Mouse (Mus musculus): ENCODE data around the gene Dhx37. TPM values are rescaled to one million over a fixed set of nuclear protein-coding genes. Genes with fewer than 3 reads are reported as not detected.
"Not testable (repeated sequence)": the region's sequence is repeated elsewhere in the genome, so short reads cannot be mapped to it uniquely, and the experiment has no call there.

The Dhx37 gene
- total RNA-seq, 1 experiment from 2014 or later, result 72.8 TPM

DNA sequence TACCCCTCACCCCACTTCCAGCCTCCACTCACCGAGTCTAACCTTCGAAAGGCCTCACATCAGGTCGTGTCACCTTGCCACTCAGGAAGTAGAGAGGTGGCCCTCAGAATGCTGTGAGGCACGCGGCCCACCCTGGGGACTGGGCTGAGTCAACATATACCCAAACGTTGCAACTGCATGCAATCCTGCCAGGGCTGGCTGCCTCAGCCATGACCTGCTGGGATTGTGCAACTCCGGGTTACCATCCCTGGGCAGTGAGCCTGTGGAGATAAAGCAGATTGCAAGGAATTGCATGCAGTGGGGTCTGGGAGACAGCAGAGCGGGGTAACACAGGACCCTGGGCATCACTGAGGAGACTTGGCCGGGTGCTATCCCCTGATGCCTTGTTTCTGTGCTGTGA is 18.7 kb upstream of the Dhx37 start:
- no peak for ATAC-seq (replicated peaks; ENCODE audit: low read depth, poor library complexity, severe bottlenecking)

DNA sequence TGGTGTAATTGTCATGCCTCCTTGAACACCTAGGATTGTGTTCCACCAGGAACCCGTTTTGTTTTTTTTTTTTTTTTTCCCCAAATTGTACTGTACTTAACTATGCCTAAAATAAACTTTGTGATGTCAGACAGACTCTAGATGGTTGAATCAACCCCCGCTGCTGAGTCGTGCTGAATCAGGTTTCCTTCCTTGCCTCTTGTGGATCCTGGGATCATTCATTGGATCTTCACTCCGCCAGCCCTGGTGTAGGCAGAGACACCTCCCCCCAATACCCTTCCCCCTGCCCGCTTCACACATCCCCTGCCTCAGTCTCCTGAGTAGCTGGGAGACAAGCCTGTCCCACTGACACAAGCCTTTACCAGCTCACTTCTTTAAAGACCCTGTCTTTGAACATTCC is 15.4 kb upstream of the Dhx37 start:
- ATAC-seq (replicated peaks; ENCODE audit: low read depth, poor library complexity, severe bottlenecking), result no peak

DNA sequence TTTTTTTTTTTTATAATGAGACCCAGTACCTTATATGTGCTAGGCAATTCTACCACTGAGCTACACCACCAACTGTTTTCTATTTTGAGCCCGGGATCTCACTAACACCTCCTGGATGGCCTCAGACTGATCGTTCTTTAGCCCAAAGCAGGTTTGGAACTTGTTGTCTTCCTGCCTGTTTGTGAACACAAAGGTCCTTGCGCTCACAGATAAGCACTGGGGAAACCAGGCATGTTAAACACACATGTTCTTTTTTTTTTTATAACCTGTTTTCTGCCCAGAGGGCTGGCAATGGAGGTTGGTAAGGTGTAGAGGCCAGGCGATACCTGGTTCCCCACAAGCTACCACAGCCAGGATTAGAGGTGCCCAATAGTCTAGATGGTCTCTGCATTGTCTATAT is 14.7 kb upstream of the Dhx37 start:
- no peak for ATAC-seq (replicated peaks; ENCODE audit: low read depth, poor library complexity, severe bottlenecking)

DNA sequence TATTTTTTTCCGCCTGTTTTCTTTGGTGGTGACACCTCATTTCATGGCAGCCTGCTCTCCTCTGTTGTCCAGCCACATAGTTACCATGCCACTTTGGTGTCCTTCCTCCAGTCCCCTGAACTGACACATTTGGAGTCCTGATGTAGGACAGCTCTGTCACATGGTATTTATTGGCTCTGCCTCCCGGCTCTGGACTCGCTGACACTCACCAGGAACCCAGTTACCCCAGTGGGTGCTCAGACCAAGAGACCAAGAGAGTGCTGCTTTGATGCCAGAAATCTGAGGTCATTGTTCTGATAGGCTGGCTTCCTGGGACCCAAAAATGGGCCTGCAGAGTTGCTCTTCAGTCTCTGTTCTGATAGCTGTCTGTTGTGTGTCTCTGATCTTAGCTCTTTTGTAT is 14.1 kb upstream of the Dhx37 start:
- no peak for ATAC-seq (replicated peaks; ENCODE audit: low read depth, poor library complexity, severe bottlenecking)

DNA sequence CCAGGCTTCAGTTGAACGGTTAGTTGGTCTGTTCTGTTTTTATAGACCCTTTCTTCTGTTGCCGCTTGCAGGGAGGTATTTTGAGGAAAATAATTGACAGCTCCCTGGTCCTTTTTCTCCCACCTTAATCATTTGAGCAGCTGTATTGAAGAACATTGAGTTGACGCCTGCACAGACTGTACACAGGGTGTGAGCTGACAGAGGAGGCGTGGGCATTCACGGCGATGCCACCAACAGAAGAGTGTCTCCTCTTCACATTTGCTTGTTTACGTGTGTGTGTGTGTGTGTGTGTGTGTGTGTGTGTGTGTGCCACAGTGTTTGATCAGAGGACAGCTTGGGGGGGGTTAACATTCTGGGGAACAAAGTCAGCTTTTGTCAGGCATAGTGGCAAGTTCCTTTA is 12.4 kb upstream of the Dhx37 start:
- ATAC-seq (replicated peaks; ENCODE audit: low read depth, poor library complexity, severe bottlenecking), result no peak

DNA sequence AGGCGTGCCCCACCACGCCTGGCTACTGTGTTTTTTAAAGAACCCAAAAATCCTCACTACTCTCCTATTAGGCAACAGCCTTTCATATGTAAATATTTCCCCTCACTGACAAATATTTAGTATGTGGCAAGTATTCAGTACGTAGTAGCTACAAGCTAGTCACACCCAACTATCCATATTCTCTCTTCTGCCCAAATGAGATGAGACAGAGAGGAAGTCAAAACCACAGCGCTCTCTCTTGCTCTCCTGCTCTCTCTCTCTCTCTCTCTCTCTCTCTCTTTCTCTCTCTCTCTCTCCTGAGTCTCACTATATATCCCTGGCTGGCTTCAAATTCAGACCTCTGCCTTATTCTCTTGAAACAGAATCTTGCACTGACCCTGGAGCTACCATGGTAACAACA is 10.6 kb upstream of the Dhx37 start:
- ATAC-seq (replicated peaks; ENCODE audit: low read depth, poor library complexity, severe bottlenecking), result peak; percentile 51

DNA sequence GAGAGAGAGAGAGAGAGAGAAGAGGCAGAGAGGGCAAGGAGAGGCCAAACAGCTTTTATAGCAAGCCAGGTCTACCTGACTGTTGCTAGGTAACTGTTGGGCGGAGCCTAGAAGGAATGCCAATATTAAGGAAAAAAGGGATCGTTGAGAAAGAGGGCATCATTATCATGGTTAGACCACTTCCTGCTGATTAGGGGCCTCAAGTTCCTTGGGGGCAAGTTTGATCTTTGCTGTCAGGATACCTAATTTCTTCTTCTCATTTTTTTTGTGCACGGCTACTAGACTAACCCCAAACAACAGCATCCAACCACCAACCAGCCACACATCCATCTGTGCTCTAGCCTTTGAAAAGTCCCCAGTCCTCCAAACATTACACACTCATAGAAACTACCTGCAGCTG is 10.0 kb upstream of the Dhx37 start:
- ATAC-seq (replicated peaks; ENCODE audit: low read depth, poor library complexity, severe bottlenecking), result 0 out of 2 replicates have a peak, but pooled peaks have one; percentile 16

DNA sequence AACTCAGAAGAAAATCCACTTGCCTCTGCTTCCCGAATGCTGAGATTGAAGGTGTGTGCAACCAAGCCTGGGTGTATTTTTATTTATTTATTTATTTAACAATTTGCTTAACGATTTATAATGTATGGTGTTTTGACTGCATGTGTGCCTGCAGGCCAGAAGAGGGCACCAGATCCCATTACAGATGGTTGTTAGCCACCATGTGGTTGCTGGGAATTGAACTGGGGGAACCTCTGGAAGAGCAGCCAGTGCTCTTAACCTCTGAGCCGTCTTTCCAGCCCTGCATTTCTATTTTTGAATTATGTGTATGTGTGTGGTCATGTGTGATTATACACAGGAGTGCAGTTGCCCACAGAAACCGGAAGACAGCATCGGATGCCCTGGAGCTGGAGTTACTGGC is 9.4 kb upstream of the Dhx37 start:
- no peak for ATAC-seq (replicated peaks; ENCODE audit: low read depth, poor library complexity, severe bottlenecking)

DNA sequence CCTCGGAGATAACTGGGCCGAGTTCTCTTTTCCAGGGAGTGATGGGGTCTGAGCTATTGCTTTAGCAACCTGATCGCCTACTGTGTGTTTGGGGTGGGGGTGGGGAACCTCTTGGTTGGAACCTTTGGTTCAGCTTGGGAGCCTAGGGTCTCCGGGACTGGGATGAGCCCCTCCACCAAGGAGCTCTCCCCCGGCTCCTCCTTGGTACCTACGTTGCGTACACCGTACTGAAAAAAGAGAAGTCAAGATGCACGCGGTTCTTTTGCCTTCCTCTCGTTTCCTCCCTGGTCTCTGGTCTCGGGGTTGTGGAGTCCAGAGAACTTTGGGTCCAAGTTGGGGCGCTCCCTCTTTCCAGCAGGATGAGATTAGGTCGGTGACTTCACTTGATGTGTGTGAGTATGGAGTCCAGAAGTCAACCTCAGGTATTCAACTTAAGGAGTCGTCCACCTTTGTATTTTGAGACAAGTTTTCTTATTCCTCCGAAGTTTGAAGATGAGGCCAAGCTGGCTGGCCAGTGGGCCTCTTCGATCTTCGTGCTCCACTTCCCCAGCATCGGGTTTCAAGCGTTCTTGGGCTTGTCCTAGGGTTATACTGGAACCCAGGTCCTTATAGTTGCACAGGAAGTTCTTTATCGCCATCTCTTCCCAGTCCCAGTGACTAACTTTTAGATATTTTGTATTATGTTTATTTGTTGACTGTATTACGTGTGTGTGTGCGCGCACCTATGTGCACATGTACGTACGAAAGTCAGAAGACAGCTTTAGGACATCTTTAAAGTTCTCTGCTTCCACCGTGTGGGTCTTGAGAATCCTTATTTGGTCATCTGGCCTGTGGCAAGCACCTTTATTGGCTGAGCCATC is 8.4 kb upstream of the Dhx37 start:
- peak; percentile 28; the same call in 1 of the 2 replicates for ATAC-seq (replicated peaks; ENCODE audit: low read depth, poor library complexity, severe bottlenecking)

DNA sequence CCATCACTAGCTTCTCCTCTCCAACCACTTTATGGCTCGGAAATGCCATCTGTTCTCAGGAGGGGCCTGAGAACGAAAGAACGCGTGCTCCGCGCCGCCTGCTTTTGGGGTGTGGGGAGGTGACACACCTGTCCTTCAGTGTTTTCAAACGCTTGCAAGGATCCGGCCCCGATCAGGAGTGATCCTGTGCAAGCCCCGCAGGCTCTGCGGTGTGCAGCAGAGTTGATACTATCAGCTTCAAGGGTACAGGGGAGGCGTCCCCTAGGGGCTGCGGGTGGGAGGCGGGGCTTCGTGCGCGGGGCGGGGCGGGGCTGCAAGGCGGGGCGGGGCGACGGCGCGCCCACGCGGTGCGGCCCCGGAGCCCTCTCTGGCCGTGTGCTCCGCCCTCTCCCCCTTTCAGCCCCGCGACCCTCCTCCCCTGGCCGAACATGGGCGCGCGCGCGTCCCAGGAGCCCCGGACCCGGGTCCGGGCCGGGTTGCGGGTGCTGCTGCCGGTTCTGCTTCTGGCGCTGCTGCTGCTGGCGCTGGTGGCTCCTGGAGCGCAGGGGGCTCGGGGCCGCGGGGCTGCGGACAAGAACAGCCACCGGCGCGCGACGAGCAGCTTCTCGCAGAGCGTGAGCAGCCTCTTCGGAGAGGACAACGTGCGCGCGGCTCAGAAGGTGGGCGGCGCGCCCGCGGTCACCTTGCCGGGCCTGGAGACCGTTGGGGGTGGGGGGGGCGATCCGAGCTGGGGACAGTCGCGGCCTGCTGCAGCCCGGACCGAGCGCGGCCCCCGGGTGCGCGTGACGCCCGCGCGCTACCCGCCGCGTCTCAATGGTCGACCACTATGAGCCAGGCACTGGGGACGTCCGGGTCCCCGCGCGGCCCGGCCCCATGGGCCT is 7.6 kb upstream of the Dhx37 start, which contains the start of gene Bri3bp:
Bri3bp (plus strand) TSS at position 335 of the 881 bp plus-strand sequence.
- ATAC-seq (replicated peaks; ENCODE audit: low read depth, poor library complexity, severe bottlenecking), result peak; percentile 61

DNA sequence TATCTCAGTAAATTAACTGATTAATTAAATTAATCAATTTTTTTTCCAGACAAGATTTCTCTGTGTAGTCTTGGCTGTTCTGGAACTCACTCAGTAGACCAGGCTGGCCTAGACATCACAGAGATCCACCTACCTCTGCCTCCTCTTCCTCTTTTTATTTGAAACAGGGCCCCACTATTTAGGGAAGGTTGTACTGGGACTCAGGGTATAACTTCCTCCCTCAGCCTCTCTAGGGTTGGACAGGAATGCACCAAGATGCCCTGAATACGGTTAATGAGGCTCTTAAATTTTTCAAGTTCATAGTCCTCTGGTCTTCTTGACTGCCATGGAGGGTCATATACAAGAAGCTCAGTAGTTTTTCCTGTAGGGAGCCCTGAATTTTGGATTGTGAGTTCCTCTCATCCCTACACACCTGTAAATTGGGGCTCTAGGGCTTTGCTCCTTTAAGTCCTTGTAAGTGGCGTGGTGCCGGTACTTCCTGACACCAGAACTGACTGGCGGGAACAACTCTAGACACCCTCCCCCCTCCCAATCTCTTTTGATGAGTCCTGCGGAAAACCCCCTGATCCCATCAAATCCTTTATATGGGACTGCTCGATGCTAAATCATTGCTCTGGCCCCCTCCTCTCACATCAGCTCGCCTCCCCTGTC is 6.8 kb upstream of the Dhx37 start:
- peak; percentile 33 for ATAC-seq (replicated peaks; ENCODE audit: low read depth, poor library complexity, severe bottlenecking)

DNA sequence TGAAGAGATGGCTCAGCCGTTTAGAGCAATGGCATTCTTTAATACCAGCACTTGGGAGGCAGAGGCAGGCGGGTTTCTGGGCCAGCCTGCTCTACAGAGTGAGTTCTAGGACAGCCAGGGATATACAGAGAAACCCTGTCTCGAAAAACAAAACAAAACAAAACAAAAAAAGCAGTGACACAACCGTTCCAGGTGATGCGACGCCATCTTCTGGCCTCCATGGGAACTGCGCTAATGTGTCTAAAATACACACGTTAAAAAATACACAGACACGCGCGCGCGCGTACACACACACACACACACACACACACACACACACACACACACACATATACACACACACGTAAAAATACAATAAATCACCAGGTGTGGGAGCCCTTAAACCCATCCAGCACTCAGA is 426 bp upstream of the Dhx37 start:
- peak; percentile 8; the same call in 1 of the 2 replicates for ATAC-seq (replicated peaks; ENCODE audit: low read depth, poor library complexity, severe bottlenecking)

DNA sequence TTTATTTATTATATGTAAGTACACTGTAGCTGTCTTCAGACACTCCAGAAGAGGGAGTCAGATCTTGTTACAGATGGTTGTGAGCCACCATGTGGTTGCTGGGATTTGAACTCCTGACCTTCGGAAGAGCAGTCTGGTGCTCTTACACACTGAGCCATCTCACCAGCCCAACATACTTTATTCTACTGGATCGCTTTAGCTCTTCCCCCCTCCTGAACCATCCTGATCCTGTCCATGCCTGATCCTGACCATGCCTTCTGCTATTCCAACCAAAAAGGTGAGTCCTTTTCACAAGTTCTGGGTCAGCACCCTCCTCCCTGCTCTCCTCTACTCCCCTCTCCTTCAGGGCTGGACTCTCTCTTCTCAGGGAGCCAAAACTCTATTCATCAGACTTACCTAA is 1.6 kb downstream of the Dhx37 start:
- not testable (repeated sequence) for ATAC-seq (replicated peaks; ENCODE audit: low read depth, poor library complexity, severe bottlenecking)

DNA sequence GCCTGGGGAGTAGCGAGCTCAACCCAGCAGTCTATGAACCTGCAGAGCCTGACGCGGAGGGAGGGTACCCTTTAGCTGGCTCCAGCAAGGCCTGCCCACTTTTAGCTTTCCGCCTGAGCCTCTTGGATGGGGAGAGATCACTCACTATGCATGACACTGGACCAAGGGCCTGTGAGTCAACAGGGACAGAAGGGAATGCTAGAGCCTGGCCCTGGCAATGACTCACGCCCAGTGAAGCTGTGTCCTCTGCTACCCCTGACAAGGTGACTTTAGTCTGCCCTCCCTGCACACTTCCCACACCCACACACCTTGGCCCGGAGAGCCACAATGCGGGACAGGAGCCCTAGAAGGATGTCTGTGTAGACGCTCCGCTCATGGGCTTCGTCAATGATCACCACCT is 7.6 kb downstream of the Dhx37 start:
- ATAC-seq (replicated peaks; ENCODE audit: low read depth, poor library complexity, severe bottlenecking), result no peak

DNA sequence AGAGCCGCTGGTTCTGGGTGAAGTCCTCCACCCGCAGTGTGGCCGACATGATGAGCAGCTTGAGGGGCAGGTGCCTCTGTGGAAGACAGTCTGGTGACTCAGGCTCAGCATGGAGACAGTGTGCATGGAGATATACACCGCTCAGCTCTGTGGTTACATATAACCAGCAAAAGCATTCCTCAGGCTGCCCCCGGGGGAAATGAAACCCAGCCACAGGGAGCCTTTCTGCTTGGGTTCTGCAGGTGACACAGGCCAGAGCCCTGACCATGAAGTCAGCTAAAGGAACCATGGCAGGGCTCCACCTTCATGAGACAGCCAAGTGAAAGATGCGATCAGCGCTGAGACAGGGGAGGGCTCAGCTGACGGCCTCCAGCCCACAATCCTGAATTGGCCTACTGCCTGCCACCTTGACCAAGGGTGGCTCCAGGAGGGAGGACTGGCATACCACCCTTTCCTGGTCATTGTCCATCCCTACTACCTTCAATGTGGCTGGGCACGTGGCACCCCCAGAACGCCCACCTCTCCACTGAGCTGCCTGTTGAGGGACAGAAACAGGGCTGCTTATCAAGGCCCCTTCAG is 8.1 kb downstream of the Dhx37 start:
- peak; percentile 54; the same call in 1 of the 2 replicates for ATAC-seq (replicated peaks; ENCODE audit: low read depth, poor library complexity, severe bottlenecking)

DNA sequence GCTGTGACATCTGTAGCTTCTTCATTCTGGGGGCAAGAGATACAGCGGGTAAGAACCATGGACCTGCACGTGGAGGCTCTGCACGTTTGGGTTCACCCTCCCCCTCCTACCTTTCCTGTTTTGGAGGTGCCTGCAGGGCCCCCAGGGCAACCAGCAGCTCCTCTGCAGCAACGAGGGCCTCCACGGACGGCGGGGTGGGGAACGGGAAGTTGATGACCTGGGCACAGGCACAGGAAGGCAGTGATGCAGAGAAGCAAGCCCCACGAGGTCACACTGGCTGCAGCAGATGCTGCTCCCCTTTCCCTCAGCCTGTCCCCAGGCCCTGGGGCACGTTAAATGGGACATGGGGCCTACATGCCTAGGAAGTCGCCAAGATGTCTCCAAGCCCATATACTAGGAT is 14.8 kb downstream of the Dhx37 start:
- 0 out of 2 replicates have a peak, but pooled peaks have one; percentile 38 for ATAC-seq (replicated peaks; ENCODE audit: low read depth, poor library complexity, severe bottlenecking)

DNA sequence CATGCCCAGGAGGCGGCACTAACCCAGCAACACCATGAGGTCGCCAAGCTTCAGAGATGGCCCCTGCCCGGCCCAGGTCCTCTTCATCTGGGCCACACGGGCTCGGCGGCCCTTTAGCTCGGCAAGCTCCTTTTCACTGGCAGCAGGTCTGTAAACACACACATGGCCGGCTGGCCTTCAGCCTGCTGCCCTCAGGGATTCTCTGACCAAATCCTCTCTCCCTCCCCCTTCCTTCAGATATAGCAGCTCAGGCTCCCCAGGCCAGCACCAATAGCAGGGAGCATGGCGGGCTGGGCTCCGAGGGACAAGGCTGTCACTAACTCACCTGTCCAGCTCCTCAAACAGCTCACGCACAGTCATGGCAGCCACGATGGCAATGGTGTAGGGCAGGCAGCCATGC is 15.3 kb downstream of the Dhx37 start:
- ATAC-seq (replicated peaks; ENCODE audit: low read depth, poor library complexity, severe bottlenecking), result 0 out of 2 replicates have a peak, but pooled peaks have one; percentile 4

DNA sequence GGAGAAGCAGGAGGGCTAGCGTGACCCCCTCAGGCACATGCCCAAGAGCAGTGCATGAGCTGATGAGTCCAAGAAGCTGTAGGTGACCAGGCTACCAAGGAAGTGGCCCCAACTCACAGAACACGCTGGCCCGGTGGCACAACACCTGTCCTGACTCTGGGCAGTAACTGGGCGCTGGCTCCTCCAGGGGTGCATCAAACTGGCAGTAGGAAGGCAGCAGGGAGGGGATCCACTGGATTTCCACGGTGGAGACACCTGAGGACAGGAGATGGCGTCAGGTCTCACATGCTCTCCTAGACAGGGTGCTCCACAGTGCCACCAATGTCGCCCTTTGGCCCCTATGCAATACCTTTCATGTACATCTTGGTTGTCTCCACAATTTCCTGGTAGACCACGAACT is 17.7 kb downstream of the Dhx37 start:
- ATAC-seq (replicated peaks; ENCODE audit: low read depth, poor library complexity, severe bottlenecking), result no peak

DNA sequence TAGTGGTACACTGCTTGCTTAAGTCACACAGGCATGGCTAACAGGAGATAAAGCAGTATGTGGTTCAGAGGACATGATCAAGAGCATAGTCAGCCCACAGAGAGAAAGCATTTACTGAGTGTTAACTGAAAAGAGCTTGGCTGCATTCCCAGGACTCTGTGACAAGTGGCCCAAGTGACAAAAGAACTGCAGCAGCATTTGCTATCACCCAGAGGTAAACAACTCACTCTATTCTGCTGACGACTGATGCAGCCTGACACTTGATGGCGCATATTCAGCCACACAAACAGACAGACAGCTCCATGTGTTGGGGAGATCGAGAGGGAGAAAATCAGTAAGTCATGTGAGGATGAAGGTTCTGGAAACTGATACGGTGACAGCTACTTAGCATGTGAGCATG is 20.2 kb downstream of the Dhx37 start:
- ATAC-seq (replicated peaks; ENCODE audit: low read depth, poor library complexity, severe bottlenecking), result no peak

DNA sequence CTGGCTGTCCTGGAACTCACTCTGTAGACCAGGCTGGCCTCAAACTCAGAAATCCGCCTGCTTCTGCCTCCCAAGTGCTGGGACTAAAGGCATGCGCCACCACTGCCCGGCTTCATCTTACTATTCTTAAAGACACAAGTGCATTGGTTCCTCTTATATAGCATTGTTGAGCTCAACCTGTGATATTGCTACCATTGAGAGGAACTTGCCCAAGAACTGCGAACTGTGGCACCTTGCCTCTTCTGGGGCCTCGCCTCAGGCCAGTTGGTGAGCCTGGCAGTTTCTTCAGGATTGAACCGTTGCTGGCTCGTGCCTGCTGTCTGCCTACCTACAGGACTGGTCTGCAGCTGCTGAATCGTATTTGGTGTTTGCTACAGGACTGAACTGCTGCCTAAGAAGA is 21.4 kb downstream of the Dhx37 start:
- not testable (repeated sequence) for ATAC-seq (replicated peaks; ENCODE audit: low read depth, poor library complexity, severe bottlenecking)
